Mouse (Mus musculus): Measurements from ENCODE around the gene Gm11027. TPM values are rescaled to one million over a fixed set of nuclear protein-coding genes. Genes with fewer than 3 reads are reported as not detected.

The Gm11027 gene
- total RNA-seq, 2 experiments from 2014 or later = not detected

DNA sequence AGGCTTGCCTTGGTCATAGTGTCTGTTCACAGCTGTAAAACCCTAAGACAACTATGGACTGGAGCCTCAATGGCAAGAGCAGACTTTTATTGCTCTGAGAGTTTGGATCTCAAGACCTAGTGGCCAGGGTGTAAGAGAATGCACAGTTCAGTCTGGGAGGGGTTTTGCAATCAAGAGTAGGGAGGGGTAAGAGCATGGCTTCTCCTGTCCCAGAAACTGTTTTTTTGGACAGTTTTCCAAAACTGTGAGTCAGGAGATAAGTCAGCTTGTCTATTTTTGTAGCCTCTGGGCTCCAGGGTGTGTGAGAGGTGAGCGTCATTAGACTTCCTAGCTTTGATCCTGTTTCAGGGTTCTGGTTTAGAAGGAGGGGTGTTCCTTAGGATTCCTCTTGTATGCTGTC, 3.4 kb downstream of the Gm11027 start:
- DNase-seq (ENCODE audit: low spot score in 2 of 2) = no peak

DNA sequence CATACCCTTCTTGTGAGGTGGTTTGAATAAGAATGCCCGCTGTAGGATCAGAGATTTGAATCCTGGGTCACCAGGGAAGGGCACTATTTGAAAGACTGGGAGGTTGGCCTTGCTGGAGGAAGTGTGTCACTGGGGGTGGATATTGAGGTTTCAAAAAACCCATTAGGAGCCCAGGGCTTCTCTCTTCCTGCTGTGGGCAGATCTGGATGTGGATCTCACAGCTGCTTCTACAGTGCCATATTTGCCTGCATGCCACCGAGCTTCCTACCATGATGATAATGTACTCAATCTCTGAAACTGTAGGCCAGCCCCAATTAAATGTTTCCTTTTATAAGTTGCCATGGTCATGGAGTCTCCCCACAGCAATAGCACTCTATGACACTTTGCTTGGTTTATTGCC, 4.0 kb downstream of the Gm11027 start:
- DNase-seq (ENCODE audit: low spot score in 2 of 2) = no peak

DNA sequence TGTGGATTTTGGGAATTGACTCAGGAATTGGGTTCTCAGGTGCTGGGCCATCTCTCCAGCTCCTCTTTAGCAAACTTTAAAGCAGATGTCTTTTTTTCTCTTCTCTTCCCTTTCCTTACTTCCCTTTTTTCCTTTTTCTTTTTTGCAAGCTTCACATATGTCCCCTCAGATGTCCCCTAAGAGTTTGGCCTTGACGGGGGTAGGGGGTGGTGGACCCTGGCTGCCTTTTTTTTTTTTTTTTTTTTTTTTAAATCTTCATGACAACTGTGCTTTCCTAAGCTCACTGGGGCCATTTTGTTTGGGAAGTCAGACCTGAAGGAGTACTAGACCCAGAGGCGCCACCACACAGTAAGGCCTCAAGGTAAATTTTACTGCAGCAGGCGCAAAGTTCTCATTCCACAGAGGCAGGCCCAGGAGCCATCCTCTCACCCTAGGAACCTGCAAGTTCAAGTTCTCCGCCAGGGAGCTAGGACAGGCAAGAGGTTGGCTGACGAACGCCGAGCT, 5.0 kb downstream of the Gm11027 start:
- no peak for DNase-seq (ENCODE audit: low spot score in 2 of 2)

DNA sequence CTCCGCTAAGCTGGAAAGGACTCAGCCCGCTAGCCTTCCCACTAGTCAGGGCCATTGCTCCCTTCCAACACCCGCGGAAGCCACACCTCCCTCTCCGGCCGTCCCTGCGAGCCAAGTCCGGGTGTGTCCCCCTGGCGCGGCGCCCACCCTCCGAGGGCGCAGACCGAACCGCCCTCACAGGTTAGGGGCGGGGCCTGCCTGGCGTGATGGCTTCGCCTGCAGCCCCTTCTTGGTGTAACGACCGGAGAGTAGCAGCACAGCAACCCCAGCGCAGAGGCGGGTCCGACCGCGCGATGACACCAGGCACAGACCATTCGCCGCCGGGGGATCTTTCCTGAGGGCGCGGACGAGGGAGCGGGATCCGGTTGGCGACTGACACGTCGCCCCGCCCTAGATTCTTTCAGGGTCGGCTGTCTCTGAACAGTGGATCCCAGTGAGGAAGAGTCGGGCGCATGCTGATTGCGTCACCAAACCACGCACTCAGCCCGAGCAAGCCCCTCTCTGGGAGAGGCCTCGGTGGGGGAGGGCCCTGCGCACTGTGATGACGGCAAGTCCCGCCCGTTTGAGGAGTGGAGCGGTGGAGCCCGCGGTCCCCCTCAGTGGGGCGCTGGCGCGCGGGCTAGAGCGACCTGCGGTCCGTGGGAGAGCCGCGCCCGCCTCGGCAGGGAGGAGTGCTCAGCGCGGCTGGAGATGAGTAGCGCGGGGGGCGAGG, 5.6 kb downstream of the Gm11027 start, which contains the start of gene Esyt2:
TSS of gene Esyt2 (plus strand) at position 544 of the 712 bp plus-strand sequence.
- DNase-seq (ENCODE audit: low spot score in 2 of 2) = peak; percentile 99 to 100

DNA sequence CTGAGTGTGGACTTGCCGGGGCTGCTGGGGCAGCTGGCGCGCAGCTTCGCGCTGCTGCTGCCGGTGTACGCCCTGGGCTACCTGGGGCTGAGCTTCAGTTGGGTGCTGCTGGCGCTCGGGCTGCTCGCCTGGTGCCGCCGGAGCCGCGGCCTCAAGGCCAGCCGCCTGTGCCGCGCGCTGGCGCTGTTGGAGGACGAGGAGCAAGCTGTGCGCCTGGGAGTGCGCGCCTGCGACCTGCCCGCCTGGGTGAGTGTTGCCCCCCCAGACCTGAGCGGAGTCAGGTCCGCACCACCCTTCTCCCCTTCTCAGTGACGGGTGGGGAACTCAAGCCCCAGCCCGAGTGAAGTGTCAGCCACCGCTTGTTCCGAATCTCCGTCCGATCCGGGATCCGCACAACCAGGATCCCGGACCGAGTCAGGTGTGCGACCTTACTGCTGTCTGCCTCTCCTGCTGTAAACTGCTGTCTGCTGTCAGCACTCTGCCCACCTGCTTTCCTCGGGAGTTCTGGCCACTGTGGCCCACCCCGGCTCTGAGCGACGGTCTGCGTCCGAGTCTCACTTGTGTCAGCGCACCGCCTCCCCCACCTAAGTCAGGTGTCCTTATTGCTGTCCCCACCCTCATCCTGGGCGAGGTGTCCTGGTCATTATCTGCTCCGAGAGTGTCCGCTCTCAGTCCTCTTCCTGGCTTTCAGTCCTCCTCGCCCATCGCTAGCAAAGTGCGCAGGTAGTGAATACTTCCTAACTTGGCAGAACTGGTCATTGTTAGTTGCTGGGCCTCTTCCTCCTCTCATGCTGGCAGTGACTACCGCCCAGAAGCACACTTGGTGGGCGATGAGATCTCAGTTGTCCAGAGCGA, 6.5 kb downstream of the Gm11027 start:
- peak in 1 of 2 experiments; percentile 20 for DNase-seq (ENCODE audit: low spot score in 2 of 2)

DNA sequence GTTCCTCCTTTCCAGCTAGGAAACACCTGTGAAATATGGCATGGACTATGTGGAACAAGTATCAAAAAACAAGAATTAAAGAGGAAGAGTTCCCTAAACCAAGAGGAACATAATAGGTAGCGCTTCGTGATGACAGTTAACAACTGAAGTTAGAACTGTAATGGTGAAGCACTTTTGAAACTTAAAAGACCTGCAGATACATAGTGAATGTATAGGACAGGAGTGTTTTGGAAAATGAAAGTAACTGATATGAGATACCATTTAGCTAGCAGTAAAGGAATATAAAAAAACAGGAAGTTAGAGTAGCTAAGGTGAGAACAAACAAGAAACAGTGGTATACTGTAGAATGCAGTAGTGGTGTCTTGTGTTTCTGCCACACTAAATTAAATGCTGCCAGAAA, 7.7 kb downstream of the Gm11027 start:
- no peak for DNase-seq (ENCODE audit: low spot score in 2 of 2)

DNA sequence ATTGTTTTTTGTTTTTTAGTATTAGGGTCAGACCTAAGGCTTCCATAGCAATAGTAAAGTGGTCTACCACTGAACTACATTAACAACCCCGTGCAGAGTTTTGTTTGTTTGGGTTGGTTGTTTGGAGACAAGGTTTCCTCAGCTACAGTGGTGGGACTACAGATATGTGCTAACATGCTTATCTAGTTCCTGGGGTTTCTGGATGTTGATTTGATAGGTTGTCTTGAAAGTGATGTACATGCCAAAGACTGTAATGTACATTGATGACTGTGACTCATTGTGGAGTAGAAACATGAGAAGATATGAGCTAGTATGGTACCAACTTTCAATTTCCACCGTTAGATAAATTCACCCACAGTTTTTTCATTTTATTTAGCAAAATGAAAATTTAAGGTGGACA, 8.3 kb downstream of the Gm11027 start:
- no peak for DNase-seq (ENCODE audit: low spot score in 2 of 2)

DNA sequence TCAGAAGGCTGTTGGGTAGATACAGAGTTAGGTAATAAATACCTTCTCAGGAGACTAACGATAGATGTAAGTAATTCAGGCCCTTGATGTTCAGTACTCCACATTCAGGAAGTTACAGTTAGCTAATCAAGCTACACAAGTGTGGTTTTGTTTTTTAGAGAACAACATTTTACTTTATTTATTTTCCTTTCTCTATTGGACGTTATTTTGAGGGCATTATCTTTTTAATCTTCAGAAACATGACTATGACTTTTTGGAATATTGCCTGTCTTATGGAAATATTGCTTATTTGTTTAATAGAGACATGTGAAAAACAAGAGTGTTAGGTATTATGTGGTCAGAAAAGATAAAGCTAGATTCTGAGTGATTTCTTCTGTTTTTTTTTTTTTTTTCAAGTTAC, 18.0 kb downstream of the Gm11027 start:
- DNase-seq (ENCODE audit: low spot score in 2 of 2) = no peak

DNA sequence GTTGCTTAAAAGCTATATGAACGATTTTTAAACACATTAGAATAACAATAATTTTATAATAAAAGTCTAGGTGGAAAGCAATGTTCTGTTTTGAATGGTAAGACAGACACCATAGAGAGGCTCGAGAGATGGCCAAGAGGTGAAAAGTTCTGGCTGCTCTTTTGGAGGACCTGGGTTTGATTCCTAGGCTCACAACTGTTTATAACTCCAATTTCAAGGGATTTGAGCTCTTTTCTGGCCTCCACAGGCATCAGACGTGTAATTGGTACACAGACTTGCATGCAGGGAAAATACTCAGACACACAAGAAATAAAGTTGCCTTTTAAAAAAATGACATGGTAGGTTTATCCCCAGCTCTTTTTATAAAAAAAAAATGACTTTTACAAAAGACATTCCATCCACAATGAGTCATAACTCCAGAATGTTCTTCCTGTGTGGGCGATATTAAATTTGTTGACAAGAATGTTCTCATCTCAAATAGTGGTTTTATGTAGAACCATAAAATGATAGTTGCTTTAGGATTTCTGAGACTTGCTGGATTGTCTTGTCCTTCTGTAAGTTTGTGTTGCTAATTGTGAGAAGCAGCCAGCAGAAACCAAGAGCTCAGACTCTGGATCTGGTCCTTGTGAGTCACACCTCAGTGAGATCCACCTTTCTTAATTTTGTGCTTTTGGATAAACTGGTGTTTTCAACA, 18.6 kb downstream of the Gm11027 start:
- no peak for DNase-seq (ENCODE audit: low spot score in 2 of 2)

DNA sequence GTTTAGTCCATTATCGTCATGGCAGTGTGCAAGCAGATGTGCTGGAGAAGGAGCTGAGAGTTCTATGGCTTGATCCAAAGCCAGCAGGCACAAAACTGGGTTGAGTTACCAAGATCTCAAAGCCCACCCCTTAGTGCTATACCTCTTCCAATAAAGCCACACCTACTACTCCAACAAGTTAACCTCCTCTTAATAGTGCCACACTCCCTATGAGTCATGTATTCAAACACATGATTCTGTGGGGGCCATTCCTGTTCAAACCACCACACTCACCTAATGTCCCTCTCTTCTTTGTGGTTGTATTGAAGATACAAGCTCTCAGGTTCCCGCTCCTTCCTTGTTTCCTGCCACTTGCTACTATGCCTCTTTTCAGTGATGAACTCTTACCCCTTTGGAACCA, 24.7 kb downstream of the Gm11027 start:
- no peak for DNase-seq (ENCODE audit: low spot score in 2 of 2)

DNA sequence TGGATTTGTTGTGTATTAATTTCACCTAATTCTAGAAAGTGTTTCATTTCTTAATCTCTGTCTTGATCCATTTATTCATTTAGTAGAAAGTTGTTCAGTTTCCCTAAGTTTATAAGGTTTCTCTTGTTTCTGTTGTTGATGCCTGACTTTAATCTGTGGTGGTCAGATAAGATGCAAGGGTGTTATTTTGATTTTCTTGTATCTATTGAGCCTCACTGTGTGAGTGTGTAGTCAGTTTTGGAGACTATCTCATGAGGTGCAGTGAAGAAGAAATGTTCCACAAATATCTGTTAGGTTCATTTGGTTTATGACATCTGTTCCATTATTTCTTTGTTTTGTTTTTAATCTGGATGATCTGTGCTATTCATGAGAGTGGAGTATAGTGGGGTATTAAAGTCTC, 27.0 kb downstream of the Gm11027 start:
- no peak for DNase-seq (ENCODE audit: low spot score in 2 of 2)

DNA sequence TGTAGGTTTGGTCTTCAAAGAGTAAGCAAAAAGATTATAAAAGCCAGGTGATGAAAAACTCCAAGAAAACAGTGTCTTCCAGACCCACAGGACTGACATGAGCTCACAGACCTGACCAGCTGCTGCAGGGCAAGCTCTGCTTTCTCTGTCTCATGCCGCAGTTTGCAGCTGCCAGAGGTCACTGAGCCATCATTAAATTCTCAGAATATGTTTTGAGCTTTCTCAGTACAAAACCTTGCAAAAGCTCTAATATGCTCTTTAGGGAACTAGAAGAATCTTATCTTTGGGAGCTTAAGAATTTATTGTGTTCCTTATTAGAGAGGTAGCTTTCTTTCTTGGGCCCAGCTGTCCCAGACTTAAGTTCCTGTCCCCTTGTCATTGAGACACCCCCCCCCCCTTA, 30.9 kb downstream of the Gm11027 start:
- no peak for DNase-seq (ENCODE audit: low spot score in 2 of 2)

DNA sequence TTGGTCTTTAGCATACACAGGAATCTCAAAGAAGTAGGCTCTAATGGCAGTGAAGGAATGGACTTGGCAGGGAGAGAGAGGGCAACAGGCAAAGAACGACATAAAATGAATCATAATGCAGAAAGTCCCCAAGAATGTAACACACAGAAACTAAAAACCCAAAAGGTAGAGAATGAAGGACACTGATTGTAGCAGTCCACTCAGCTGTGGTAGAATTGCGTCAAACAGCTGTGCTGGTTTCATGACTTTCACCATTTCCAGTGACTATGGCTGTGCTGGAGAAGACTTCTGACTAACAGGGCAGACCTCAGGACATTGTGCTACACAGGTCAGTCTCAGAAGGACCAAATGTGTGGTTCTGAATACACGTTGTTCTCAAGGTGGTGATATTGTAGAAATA, 32.7 kb downstream of the Gm11027 start:
- DNase-seq (ENCODE audit: low spot score in 2 of 2) = no peak

DNA sequence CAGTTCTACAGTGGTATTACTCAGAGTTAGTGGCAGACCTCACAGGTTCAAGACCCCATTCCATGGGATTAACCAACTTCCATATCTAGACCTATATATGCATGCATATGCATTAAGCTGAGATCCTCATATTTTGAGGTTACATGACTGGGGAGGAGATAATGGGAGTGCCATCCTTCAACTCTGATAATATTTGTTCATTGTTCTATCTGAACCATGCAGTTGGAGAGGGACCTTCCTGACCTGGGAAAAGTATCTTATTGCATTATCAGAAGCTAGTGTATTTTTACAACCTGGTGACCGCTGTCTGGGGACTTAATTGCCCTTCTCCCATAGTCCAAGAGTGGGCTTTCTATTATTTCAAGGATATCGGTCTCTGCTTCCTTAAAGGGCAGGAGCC, 33.4 kb downstream of the Gm11027 start:
- no peak for DNase-seq (ENCODE audit: low spot score in 2 of 2)

DNA sequence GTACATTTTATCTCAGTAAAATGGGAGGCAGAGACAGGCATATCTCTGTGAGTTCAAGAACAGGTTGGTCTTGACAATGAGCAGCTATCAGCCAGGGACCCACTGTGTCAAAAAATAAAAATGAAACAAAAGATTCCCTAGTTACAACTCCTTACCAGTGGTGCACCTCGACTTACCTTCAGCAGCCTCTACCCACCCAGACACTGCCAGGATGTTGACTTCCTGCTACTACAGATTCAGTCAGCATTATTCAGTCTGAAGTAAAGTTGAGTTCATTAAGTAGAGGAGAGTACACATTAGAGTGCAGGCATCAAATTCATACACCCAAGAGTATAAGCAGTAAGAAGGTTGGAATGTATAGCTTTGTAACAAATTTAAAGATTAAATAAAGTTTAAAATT, 38.6 kb downstream of the Gm11027 start:
- DNase-seq (ENCODE audit: low spot score in 2 of 2) = no peak

DNA sequence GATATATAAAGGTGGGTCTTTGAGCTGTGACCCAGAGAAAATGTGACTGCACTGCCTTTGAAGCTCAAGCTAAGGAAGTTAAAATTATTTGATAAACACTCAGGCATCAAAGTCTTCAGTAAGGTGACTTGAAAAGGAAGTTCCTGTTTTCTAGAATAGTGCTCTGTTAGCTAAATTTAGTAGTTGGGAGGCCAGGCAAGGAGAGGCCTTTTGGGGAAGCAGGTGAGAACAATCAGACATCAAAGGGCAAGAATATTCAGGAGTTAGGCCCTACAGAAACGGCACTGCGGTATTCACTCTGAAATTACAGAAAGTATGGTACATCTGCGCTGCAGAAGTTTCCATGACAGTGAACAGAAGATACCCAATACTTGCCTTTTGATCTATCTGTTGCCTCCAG, 40.3 kb downstream of the Gm11027 start:
- DNase-seq (ENCODE audit: low spot score in 2 of 2) = no peak

DNA sequence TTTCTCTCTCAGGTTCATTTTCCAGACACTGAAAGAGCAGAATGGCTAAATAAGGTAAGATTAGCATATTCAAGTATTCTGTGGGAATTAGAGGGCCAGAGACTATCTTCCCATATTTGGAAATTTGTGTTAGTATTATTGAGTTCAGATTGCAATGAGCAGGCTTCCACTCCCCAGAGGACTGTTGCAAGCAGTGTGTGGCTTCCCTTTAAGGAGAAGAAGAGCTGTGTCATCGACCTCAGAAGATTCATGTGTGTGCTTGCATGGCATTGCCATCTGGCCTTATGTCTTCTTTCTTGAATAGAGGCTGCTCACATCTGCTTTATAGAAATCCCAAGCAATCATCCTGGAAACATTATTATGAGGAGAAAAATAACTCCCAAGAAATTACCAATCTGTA, 42.6 kb downstream of the Gm11027 start:
- DNase-seq (ENCODE audit: low spot score in 2 of 2) = no peak

Small RNA genes lying within 50 kb of the gene (microRNA-seq; reads per million reads assigned to microRNA genes)
- gene Gm23190 = not detected

Other genes starting within 250 kb of the Gm11027 start
- 10 to 100 TPM; 35.7 to 39.9 TPM for gene Zfp386, start 227.7 kb upstream of the Gm11027 start, total RNA-seq (2021)
- 1 to 10 TPM; 6.6 to 7.0 TPM for gene Vipr2, start 197.7 kb upstream of the Gm11027 start, total RNA-seq (2021)
- gene Wdr60, start 12.4 kb upstream of the Gm11027 start, total RNA-seq (2021) = 10 to 100 TPM in 1 of 2 experiments, 1 to 10 TPM in 1; 9.2 to 10.2 TPM
- 10 to 100 TPM; 34.4 to 41.6 TPM for gene Esyt2, start 5.8 kb downstream of the Gm11027 start, total RNA-seq (2021)
- gene Ncapg2, start 130.0 kb downstream of the Gm11027 start, total RNA-seq (2021) = 10 to 100 TPM; 24.0 to 26.7 TPM
- gene Ptprn2, start 210.3 kb downstream of the Gm11027 start, total RNA-seq (2021) = under 1 TPM; 0.10 to 0.34 TPM